Mouse (Mus musculus) layer of hippocampus, adult 18-20 months (tissue): ENCODE results near the gene Gm9887. TPM values are rescaled to one million over a fixed set of nuclear protein-coding genes. Genes with fewer than 3 reads are reported as not detected.

ENCODE experiments used
- DNase-seq, 2 experiments: peaks; one replicate each; pipeline ENCODE4 v3.0.0; 2022; ENCODE audit warnings: low spot score in 2 of 2
- microRNA-seq, 2 experiments: library from miRNA; unstranded; fragments of <30 nt; microRNA quantifications; one replicate each; pipeline ENCODE4 v1.2.0; 2021
- total RNA-seq, 2 experiments: library from RNA; stranded (reverse); gene quantifications; 2 replicates each; pipeline ENCODE4 v1.2.3; 2021

Gene Gm9887
- total RNA-seq, 2 experiments from 2014 or later, result not detected

DNA sequence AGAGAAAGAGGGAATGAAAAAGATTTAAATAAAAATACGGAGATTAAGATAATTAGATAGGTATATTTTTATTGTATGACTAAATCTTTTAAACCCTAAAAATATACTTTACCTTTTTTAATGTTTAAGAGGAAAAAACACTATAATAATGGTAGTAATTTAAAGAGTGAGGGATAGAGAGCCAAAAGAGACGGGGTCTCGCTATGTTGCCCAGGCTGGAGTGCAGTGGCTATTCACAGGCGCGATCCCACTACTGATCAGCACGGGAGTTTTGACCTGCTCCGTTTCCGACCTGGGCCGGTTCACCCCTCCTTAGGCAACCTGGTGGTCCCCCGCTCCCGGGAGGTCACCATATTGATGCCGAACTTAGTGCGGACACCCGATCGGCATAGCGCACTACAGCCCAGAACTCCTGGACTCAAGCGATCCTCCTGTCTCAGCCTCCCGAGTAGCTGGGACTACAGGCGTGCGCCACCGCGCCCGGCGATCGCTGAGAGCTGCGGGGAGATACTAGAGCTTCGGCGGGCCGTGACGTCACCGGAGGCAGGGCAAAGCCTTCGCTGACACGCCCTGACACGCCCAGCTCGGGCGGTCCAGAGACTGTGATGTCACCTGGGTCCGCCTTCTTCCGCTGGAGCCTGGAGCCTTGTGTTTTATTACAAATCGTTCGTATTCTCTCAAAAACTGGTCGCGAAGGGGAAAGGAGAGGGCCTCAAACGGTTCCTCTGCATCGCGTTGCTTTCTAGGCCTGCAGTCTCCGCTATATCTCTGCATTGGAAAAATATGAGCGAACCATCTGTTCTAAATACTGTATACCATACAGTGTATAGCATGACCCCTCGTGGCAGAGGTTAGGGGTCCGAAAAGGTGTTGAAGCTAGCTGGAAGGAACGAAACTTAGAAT is 11.0 kb downstream of the Gm9887 start:
- peak; percentile 99 for DNase-seq

DNA sequence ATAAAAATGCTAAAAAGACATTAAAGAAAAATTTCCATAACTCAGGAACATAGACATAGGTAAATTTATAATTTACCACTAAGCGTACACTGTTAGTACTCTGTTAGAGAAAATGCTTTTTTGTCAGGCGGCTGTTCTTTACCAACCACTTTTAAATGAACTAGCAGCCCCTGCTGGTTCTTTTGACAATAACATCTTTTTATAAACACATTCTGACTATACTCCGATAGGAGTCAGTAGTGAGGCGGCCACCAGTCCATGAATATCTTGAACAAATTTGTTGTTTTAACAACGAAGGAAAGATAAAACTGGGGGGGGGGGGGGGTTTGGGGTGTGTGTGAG is 11.6 kb downstream of the Gm9887 start:
- peak; percentile 28 to 88 for DNase-seq

- no peak for DNase-seq
Observed at GRCm38 (mm10) chr12:69357300-69357646, 15.0 kb downstream of the Gm9887 start.

DNA sequence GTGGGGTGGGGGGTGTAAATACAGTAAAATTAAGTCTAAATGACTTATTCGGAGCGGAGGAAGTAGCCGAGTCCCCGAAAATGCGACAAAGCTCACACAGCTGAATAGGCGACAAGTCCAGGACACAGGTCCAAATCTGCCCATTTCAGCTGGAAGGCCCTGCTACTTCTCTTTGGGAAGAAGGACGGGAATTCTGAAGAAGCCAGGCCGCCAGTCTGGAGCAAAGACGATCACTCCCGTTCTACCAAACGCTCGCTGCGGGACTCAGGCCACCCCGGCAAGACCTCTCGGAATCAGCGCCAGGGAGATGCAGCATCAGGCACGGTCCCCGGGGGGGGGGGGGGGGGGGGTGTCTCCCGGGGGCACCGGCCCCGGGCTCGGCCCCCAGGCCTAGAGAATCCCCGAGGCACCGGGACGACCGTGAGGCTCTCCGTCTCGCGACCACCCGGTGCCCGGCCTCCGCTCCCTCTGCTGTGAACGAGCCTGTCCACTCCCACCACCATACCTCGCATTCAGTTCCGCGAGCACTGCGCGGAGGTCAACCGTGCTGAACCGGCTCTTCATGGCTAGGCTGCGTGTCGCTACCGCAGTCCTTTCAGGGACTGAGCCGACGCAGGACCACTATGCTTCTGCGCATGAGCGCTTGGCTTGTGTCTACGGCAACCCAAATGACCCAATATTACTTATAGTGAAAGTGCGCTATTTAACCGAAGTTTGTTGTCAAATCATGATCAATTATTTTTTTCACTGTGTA is 15.5 kb downstream of the Gm9887 start, which contains the start of gene Nemf:
Gene Nemf, minus strand, starts transcription at position 620 of the 754 bp plus-strand sequence.
- peak; percentile 85 to 96 for DNase-seq

DNA sequence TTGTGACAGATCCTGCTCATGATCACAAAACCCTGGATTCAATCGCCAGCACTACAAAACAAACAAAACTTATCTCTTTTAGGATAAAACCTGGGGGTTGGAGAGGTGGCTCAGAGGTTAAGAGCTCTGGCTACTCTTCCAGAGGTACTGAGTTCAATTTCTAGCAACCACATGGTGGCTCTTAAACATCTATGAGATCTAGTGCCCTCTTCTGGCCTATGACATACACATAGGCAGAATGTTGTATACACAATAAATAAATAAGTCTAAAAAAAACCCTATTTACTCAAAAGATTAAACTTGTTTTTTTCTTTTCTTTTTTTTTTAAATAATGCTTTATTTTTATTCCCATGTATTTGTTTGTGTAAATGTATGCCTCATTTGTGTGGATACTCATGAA is 20.6 kb downstream of the Gm9887 start:
- DNase-seq, result no peak

DNA sequence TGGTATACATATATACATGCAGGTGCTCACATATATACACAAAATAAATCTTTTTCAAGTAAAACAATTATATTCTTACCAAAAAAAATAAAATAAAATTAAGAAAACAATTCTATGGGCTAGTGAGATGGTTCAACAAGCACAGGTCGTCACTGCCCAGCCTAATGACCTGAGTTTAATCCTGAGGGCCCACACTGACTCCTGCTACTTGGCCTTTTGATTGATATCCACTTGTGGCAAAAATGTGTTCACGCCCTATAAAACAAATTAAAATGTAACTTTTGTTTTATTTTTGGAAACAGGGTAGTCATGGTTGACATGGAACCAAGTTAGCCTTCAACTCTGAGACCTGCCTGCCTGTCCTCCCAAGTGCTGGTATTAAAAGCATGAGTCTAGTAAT is 22.3 kb downstream of the Gm9887 start:
- DNase-seq, result no peak

DNA sequence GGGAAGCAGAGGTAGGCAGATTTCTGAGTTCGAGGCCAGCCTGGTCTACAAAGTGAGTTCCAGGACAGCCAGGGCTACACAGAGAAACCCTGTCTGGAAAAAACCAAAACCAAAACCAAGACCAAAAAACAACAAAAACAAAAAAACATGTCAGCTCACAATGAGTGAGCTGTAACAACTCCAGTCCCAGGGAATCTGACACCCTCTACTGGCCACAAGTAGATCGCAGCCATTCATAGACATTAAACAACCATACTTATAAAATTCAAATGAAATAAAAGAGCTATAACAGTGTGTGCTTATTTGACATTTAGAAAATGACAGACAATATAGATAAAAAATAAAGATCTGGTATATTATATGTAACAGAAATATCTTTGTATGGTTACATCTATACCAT is 38.7 kb downstream of the Gm9887 start:
- DNase-seq, result peak in 1 of 2 experiments; percentile 54

DNA sequence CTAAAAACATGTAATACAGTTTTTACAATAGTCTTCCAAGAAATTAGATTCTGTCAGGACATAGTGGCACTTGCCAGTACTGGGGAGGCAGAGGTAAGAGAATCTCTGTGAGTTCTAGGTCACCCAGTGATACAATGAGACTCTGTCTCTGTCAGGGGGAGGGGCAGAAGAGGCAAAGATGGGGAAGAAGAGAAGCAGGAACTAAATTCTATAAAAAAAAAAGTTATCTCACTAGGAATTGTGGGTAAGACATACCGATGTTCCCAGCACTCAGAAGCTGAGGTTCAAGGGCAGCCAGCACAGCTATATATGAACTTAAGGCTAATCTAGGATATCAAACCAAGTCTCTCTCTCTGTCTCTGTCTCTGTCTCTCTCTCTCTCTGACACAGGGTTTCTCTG is 40.1 kb downstream of the Gm9887 start:
- no peak for DNase-seq

- DNase-seq, result no peak
Observed at GRCm38 (mm10) chr12:69331187-69331586, 41.1 kb downstream of the Gm9887 start.

Small RNA genes lying within 50 kb of the gene (microRNA-seq; reads per million reads assigned to microRNA genes)
- gene Gm47299, result 0 to 0.25 reads per million in 2 experiments
- 0 reads per million in 2 experiments for gene Gm47305

Other genes with a start within 250 kb of the Gm9887 start
- gene Rps29, start 213.3 kb downstream of the Gm9887 start, total RNA-seq, result 1,000 to 10,000 TPM; 1,313 to 1,405 TPM
- not detected for gene Lrr1, start 203.6 kb downstream of the Gm9887 start, total RNA-seq
- gene Rpl36al, start 188.4 kb downstream of the Gm9887 start, total RNA-seq, result 100 to 1,000 TPM; 188 to 192 TPM
- gene Mgat2, start 188.3 kb downstream of the Gm9887 start, total RNA-seq, result 10 to 100 TPM; 25.9 to 27.1 TPM
- gene Gm49383, start 175.4 kb downstream of the Gm9887 start, total RNA-seq, result 1 to 10 TPM; 5.0 to 5.4 TPM
- gene Dnaaf2, start 174.0 kb downstream of the Gm9887 start, total RNA-seq, result 1 to 10 TPM; 1.5 to 1.8 TPM
- 1 to 10 TPM; 3.4 to 4.6 TPM for gene Gm49384, start 168.2 kb downstream of the Gm9887 start, total RNA-seq
- gene Pole2, start 144.3 kb downstream of the Gm9887 start, total RNA-seq, result under 1 TPM; 0.20 to 0.28 TPM
- gene Klhdc1, start 131.3 kb downstream of the Gm9887 start, total RNA-seq, result 10 to 100 TPM; 18.8 to 19.4 TPM
- gene Klhdc2, start 75.8 kb downstream of the Gm9887 start, total RNA-seq, result 100 to 1,000 TPM; 120 to 125 TPM
- gene Nemf, start 15.3 kb downstream of the Gm9887 start, total RNA-seq, result 10 to 100 TPM; 43.5 to 54.5 TPM
- 10 to 100 TPM; 47.2 to 49.9 TPM for gene Arf6, start 308 bp downstream of the Gm9887 start, total RNA-seq
- gene Vcpkmt, start 210.6 kb upstream of the Gm9887 start, total RNA-seq, result 10 to 100 TPM; 20.2 to 20.8 TPM